Mouse (Mus musculus): Measurements from ENCODE around the gene 9530077C05Rik. TPM values are rescaled to one million over a fixed set of nuclear protein-coding genes. Genes with fewer than 3 reads are reported as not detected.

9530077C05Rik gene
- polyA plus RNA-seq, 1 experiment from 2014 or later: 3.0 TPM

DNA sequence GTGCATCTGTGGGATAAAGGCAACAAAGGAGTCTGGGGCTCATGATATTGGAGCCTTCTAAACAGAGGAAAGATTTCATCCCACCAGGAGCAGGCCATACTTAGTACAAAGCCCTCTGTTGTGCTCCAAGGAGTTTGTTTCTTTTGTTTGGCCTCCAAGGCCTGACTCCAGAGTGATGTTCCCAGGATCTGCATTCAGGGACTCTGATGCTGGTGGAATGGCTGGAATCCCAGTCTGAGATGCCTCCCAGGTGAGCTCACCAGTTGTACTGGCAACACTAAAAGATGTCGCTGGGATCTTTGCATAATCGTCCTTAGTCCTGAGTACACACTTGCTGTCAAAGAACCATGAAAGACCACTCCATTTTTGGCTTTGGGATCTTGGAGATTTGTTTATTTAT lies 22.8 kb downstream of the 9530077C05Rik start:
- Histone ChIP-seq H3K9me3 (replicated peaks; ENCODE audit: control insufficient read depth, low read length) (0 out of 2 replicates have a peak, but pooled peaks cover 3% of the 10 kb centered on the region), H3K27ac (ENCODE audit: low read depth, low read length) (no peak overlapping the region), H3K4me1 (ENCODE audit: control insufficient read depth, insufficient read depth, low read length) (0 out of 2 replicates have a peak, but pooled peaks cover 3% of the 10 kb centered on the region), H3K4me3 (ENCODE audit: low read depth, low read length) (no peak overlapping the region), H3K4me2 (no peak overlapping the region), H3K36me3 (ENCODE audit: control insufficient read depth, insufficient read depth, low read length) (no peaks in the 10 kb centered on the region), H3K9ac (ENCODE audit: low read depth, low read length) (no peak overlapping the region), H3K27me3 (ENCODE audit: control insufficient read depth, insufficient read depth, low read length) (no peaks in the 10 kb centered on the region)
- WGBS (ENCODE audit: insufficient replicate concordance): 84% methylated on average over 2 of the region's 2 CpGs
- no peak for ATAC-seq (replicated peaks; ENCODE audit: insufficient number of reproducible peaks, low FRiP score, low TSS enrichment)

DNA sequence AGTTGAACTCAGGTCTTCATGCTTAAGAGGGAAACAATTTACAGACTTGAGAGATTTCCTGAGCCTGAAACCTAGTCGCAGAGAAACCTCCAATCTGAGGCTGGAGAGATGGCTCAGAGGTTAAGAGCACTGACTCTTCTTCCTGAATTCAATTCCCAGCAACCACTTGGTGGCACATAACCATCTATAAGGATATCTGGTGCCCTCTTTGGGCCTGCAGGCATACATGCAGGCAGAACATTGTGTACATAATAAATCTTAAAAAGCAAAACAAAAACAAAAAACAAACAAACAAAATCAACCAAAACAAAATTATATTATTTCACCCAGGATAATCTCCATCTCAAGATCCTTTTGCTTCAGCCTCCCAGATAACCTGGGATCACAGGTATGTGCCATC lies 27.5 kb downstream of the 9530077C05Rik start:
- no peak overlapping the region for H3K4me3 ChIP-seq (ENCODE audit: low read depth, low read length)
- no peak overlapping the region for H3K4me2 ChIP-seq
- no peaks in the 10 kb centered on the region for H3K36me3 ChIP-seq (ENCODE audit: control insufficient read depth, insufficient read depth, low read length)
- no peaks in the 10 kb centered on the region for H3K9me3 ChIP-seq (replicated peaks; ENCODE audit: control insufficient read depth, low read length)
- H3K27me3 ChIP-seq (ENCODE audit: control insufficient read depth, insufficient read depth, low read length): no peaks in the 10 kb centered on the region
- no peaks in the 10 kb centered on the region for H3K4me1 ChIP-seq (ENCODE audit: control insufficient read depth, insufficient read depth, low read length)
- WGBS (ENCODE audit: insufficient replicate concordance): 40% methylated on average over 1 of the region's 1 CpGs
- no peak overlapping the region for H3K27ac ChIP-seq (ENCODE audit: low read depth, low read length)
- no peak for ATAC-seq (replicated peaks; ENCODE audit: insufficient number of reproducible peaks, low FRiP score, low TSS enrichment)
- H3K9ac ChIP-seq (ENCODE audit: low read depth, low read length): no peak overlapping the region

DNA sequence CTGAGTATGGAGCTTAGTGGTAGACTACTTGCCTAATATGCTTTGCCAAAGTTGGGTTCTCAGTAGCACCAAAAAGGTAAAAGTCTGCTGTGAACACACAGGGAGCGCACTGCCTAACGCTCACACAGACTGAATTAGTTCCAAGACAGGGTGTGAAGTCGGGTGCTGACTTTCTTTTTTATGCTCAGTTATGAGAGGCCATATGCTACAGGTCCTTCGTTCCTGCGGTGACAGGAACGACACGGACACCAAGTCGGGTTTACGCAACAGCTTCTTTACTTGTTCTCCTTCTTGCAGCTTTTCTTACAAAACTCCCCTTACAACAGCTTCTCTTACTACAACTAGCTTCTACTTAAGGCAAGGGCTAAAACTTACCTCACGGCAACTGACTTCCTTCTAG lies 31.8 kb downstream of the 9530077C05Rik start:
- ATAC-seq (replicated peaks; ENCODE audit: insufficient number of reproducible peaks, low FRiP score, low TSS enrichment): no peak
- no peak overlapping the region for H3K9ac ChIP-seq (ENCODE audit: low read depth, low read length)
- WGBS (ENCODE audit: insufficient replicate concordance): 89% methylated on average over 10 of the region's 10 CpGs
- no peak overlapping the region for H3K27ac ChIP-seq (ENCODE audit: low read depth, low read length)
- H3K4me3 ChIP-seq (ENCODE audit: low read depth, low read length): no peak overlapping the region
- H3K4me1 ChIP-seq (ENCODE audit: control insufficient read depth, insufficient read depth, low read length): no peaks in the 10 kb centered on the region
- H3K9me3 ChIP-seq (replicated peaks; ENCODE audit: control insufficient read depth, low read length): no peaks in the 10 kb centered on the region
- no peak overlapping the region for H3K4me2 ChIP-seq
- peaks cover 6% of the 10 kb centered on the region; the same call in 1 of the 2 replicates for H3K36me3 ChIP-seq (ENCODE audit: control insufficient read depth, insufficient read depth, low read length)
- H3K27me3 ChIP-seq (ENCODE audit: control insufficient read depth, insufficient read depth, low read length): no peaks in the 10 kb centered on the region

DNA sequence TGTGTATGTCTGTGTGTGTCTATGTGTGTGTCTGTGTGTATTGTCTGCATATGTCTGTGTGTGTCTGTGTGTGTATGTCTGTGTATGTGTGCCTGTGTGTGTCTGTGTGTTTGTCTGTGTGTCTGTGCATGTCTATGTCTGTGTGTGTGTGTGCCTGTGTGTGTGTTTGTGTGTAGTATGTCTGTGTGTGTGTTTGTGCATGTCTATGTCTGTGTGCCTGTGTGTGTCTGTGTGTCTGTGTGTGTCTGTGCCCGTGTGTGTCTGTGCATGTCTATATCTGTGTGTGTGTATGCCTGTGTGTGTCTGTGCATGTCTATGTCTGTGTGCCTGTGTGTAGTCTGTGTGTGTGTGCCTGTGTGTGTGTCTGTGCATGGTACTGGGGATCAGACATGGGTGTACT lies 33.8 kb downstream of the 9530077C05Rik start:
- ATAC-seq (replicated peaks; ENCODE audit: insufficient number of reproducible peaks, low FRiP score, low TSS enrichment): no peak
- no peaks in the 10 kb centered on the region for H3K4me1 ChIP-seq (ENCODE audit: control insufficient read depth, insufficient read depth, low read length)
- no peak overlapping the region for H3K4me3 ChIP-seq (ENCODE audit: low read depth, low read length)
- peaks cover 13% of the 10 kb centered on the region for H3K36me3 ChIP-seq (ENCODE audit: control insufficient read depth, insufficient read depth, low read length)
- no peak overlapping the region for H3K4me2 ChIP-seq
- no peaks in the 10 kb centered on the region for H3K27me3 ChIP-seq (ENCODE audit: control insufficient read depth, insufficient read depth, low read length)
- no peak overlapping the region for H3K9ac ChIP-seq (ENCODE audit: low read depth, low read length)
- no peaks in the 10 kb centered on the region for H3K9me3 ChIP-seq (replicated peaks; ENCODE audit: control insufficient read depth, low read length)
- no peak overlapping the region for H3K27ac ChIP-seq (ENCODE audit: low read depth, low read length)
- 94% methylated on average over 1 of the region's 1 CpGs for WGBS (ENCODE audit: insufficient replicate concordance)

DNA sequence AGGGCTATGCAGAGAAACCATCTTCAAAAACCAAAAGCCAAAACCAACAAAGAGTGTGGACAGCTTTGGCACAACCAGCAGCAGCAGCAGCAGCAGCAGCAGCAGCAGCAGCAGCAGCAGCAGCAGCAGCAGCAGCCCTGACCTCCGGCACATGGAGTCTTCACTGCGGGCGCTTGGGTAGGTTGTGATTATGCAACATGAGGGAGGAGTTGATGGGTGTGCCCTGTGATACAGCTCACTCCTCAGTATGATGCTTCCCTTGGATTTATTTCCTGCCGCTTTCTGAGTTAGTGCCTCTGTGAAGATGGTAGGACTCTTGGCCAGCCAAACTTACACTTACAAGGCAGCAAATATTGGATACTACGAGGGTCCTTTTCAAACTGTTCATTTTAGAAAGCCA lies 35.9 kb downstream of the 9530077C05Rik start:
- no peaks in the 10 kb centered on the region for H3K4me1 ChIP-seq (ENCODE audit: control insufficient read depth, insufficient read depth, low read length)
- H3K9ac ChIP-seq (ENCODE audit: low read depth, low read length): no peak overlapping the region
- H3K4me3 ChIP-seq (ENCODE audit: low read depth, low read length): no peak overlapping the region
- no peaks in the 10 kb centered on the region for H3K9me3 ChIP-seq (replicated peaks; ENCODE audit: control insufficient read depth, low read length)
- peaks cover 21% of the 10 kb centered on the region for H3K36me3 ChIP-seq (ENCODE audit: control insufficient read depth, insufficient read depth, low read length)
- WGBS (ENCODE audit: insufficient replicate concordance): 90% methylated on average over 5 of the region's 5 CpGs
- no peak for ATAC-seq (replicated peaks; ENCODE audit: insufficient number of reproducible peaks, low FRiP score, low TSS enrichment)
- no peak overlapping the region for H3K27ac ChIP-seq (ENCODE audit: low read depth, low read length)
- no peaks in the 10 kb centered on the region for H3K27me3 ChIP-seq (ENCODE audit: control insufficient read depth, insufficient read depth, low read length)
- no peak overlapping the region for H3K4me2 ChIP-seq

DNA sequence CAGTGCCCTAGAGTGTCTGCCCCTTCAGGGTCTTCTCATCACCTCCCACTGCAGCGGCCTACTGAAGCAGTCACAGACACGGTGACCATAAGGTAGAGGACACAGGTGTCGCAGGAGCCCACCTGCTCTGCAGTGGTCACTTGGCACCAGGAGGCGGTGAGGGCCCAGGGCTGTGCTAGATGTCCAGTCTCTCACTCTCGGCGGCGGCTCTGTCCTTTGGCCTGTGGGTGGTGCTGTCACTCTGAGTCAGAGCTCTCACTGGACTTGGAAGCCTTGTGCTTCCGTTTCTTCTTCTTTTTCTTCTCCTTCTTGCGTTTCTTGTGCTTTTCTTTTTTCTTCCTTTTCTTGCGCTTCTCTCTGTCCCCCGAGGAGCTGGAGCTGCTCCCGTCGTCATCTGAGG lies 37.1 kb downstream of the 9530077C05Rik start:
- WGBS (ENCODE audit: insufficient replicate concordance): 89% methylated on average over 13 of the region's 13 CpGs
- Histone ChIP-seq H3K27ac (ENCODE audit: low read depth, low read length) (no peak overlapping the region), H3K4me1 (ENCODE audit: control insufficient read depth, insufficient read depth, low read length) (peaks cover 3% of the 10 kb centered on the region; the same call in 1 of the 2 replicates), H3K4me2 (no peak overlapping the region), H3K9ac (ENCODE audit: low read depth, low read length) (no peak overlapping the region), H3K4me3 (ENCODE audit: low read depth, low read length) (no peak overlapping the region), H3K9me3 (replicated peaks; ENCODE audit: control insufficient read depth, low read length) (no peaks in the 10 kb centered on the region), H3K36me3 (ENCODE audit: control insufficient read depth, insufficient read depth, low read length) (peaks cover 28% of the 10 kb centered on the region), H3K27me3 (ENCODE audit: control insufficient read depth, insufficient read depth, low read length) (no peaks in the 10 kb centered on the region)
- no peak for ATAC-seq (replicated peaks; ENCODE audit: insufficient number of reproducible peaks, low FRiP score, low TSS enrichment)

DNA sequence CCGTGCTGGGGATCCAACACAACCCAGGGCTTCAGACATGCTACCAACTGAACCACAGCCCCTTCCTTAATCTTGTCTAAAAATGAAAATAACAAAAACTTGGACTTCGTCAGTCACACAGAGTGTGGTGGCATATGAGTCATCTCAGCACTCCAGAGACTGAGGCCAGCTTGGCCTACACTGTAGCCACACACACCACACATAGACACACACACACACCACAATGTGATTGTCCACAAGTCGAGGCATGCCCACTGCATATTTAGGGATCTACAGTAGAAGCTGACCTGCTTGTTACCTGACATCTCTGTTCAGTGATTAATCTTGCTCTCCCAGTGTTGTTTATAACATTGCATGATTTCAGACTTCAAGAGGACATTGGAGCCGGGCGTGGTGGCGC lies 37.9 kb downstream of the 9530077C05Rik start:
- Histone ChIP-seq H3K36me3 (ENCODE audit: control insufficient read depth, insufficient read depth, low read length) (peaks cover 29% of the 10 kb centered on the region), H3K27me3 (ENCODE audit: control insufficient read depth, insufficient read depth, low read length) (no peaks in the 10 kb centered on the region), H3K4me3 (ENCODE audit: low read depth, low read length) (no peak overlapping the region), H3K9ac (ENCODE audit: low read depth, low read length) (no peak overlapping the region), H3K27ac (ENCODE audit: low read depth, low read length) (no peak overlapping the region), H3K4me1 (ENCODE audit: control insufficient read depth, insufficient read depth, low read length) (peaks cover 3% of the 10 kb centered on the region; the same call in 1 of the 2 replicates), H3K4me2 (no peak overlapping the region), H3K9me3 (replicated peaks; ENCODE audit: control insufficient read depth, low read length) (no peaks in the 10 kb centered on the region)
- WGBS (ENCODE audit: insufficient replicate concordance): 92% methylated on average over 6 of the region's 6 CpGs
- no peak for ATAC-seq (replicated peaks; ENCODE audit: insufficient number of reproducible peaks, low FRiP score, low TSS enrichment)

DNA sequence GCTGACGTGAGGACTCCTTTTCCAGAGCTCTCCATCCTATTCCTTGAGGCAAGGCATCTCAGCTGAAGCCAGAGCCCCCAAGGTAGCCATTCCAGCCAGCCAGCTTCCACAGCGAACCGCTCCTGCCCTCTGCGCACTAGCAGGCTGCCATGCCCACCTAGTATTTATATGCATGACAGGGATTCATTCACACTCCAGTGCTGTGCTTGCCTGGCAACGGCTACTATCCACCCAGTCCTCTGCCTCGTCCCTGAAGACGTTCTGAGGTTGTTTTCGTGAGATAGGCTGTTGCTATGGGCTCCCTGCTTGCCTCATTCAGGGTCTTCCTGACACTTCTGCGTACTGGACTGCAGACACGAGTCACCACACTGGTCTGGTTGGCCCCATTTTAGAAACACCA lies 41.4 kb downstream of the 9530077C05Rik start:
- H3K27me3 ChIP-seq (ENCODE audit: control insufficient read depth, insufficient read depth, low read length): no peaks in the 10 kb centered on the region
- WGBS (ENCODE audit: insufficient replicate concordance): 76% methylated on average over 10 of the region's 10 CpGs
- no peak overlapping the region for H3K27ac ChIP-seq (ENCODE audit: low read depth, low read length)
- no peaks in the 10 kb centered on the region for H3K9me3 ChIP-seq (replicated peaks; ENCODE audit: control insufficient read depth, low read length)
- no peak for ATAC-seq (replicated peaks; ENCODE audit: insufficient number of reproducible peaks, low FRiP score, low TSS enrichment)
- no peak overlapping the region for H3K9ac ChIP-seq (ENCODE audit: low read depth, low read length)
- peaks cover 45% of the 10 kb centered on the region for H3K36me3 ChIP-seq (ENCODE audit: control insufficient read depth, insufficient read depth, low read length)
- no peak overlapping the region for H3K4me2 ChIP-seq
- H3K4me3 ChIP-seq (ENCODE audit: low read depth, low read length): no peak overlapping the region
- peaks cover 3% of the 10 kb centered on the region; the same call in 1 of the 2 replicates for H3K4me1 ChIP-seq (ENCODE audit: control insufficient read depth, insufficient read depth, low read length)

DNA sequence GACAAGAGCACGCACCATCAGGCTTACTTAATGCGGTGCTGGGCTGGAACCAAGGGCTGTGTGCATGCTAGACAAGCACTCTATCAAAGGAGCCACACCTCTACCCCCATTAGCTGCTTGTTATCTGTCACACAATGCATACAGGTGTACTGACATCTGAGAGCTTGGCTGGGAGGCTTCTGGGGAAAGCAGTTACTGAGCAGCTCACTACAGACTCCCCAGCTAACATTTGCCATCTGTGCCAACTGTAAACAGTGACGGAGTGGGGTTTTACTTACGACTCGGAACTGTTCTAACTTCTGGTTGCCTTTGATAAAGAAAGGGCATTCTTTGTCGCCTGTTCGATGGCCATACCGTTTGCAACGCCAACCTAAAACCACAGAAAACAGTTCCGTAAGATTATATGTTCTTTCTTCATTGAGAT lies 42.2 kb downstream of the 9530077C05Rik start:
- Histone ChIP-seq H3K27ac (ENCODE audit: low read depth, low read length) (no peak overlapping the region), H3K4me1 (ENCODE audit: control insufficient read depth, insufficient read depth, low read length) (peaks cover 3% of the 10 kb centered on the region; the same call in 1 of the 2 replicates), H3K9me3 (replicated peaks; ENCODE audit: control insufficient read depth, low read length) (no peaks in the 10 kb centered on the region), H3K27me3 (ENCODE audit: control insufficient read depth, insufficient read depth, low read length) (no peaks in the 10 kb centered on the region), H3K36me3 (ENCODE audit: control insufficient read depth, insufficient read depth, low read length) (peaks cover 38% of the 10 kb centered on the region), H3K4me2 (no peak overlapping the region), H3K9ac (ENCODE audit: low read depth, low read length) (no peak overlapping the region), H3K4me3 (ENCODE audit: low read depth, low read length) (no peak overlapping the region)
- 82% methylated on average over 10 of the region's 10 CpGs for WGBS (ENCODE audit: insufficient replicate concordance)
- ATAC-seq (replicated peaks; ENCODE audit: insufficient number of reproducible peaks, low FRiP score, low TSS enrichment): no peak; the same call in 1 of the 2 replicates

All from heart, embryonic 11.5 days (tissue).